Mouse (Mus musculus) layer of hippocampus, postnatal 10 days (tissue): ENCODE measurements around the gene Myl7. TPM values are rescaled to one million over a fixed set of nuclear protein-coding genes. Genes with fewer than 3 reads are reported as not detected.

ENCODE experiments used
- DNase-seq, 2 experiments: peaks; one replicate each; pipeline ENCODE4 v3.0.0; 2021; ENCODE audit warnings: low spot score in 2 of 2
- total RNA-seq, 2 experiments: library from RNA; stranded (reverse); gene quantifications; 2 replicates each; pipeline ENCODE4 v1.2.3; 2021

The Myl7 gene
- total RNA-seq, 2 experiments from 2014 or later, result not detected

GRCm38 (mm10) chr11:5867196-5867595, 31.4 kb downstream of the Myl7 start:
- no peak for DNase-seq

GRCm38 (mm10) chr11:5862394-5863105, 36.0 kb downstream of the Myl7 start:
- DNase-seq, result no peak

GRCm38 (mm10) chr11:5861678-5862393, 36.7 kb downstream of the Myl7 start, which contains the start of gene Aebp1:
Gene Aebp1 (plus strand): TSS chr11:5861947.
- DNase-seq, result peak; percentile 32 to 46

GRCm38 (mm10) chr11:5860639-5861038, 37.9 kb downstream of the Myl7 start:
- no peak for DNase-seq

GRCm38 (mm10) chr11:5859883-5860550, 38.6 kb downstream of the Myl7 start:
- no peak for DNase-seq

GRCm38 (mm10) chr11:5858723-5859122, 39.9 kb downstream of the Myl7 start:
- DNase-seq, result no peak

GRCm38 (mm10) chr11:5856479-5857130, 42.0 kb downstream of the Myl7 start:
- no peak for DNase-seq

GRCm38 (mm10) chr11:5855902-5856301, 42.7 kb downstream of the Myl7 start:
- peak; percentile 53 to 60 for DNase-seq

GRCm38 (mm10) chr11:5855481-5855880, 43.1 kb downstream of the Myl7 start:
- DNase-seq, result no peak

GRCm38 (mm10) chr11:5852314-5852713, 46.3 kb downstream of the Myl7 start:
- DNase-seq, result no peak

- DNase-seq, result no peak
These were observed 47.4 kb downstream of the Myl7 start for GRCm38 (mm10) chr11:5851021-5851736.

GRCm38 (mm10) chr11:5850452-5850851, 48.1 kb downstream of the Myl7 start:
- no peak for DNase-seq

- no peak for DNase-seq
These were observed 49.3 kb downstream of the Myl7 start for GRCm38 (mm10) chr11:5849316-5849715.

GRCm38 (mm10) chr11:5848741-5849140, 49.8 kb downstream of the Myl7 start:
- peak; percentile 59 to 62 for DNase-seq

GRCm38 (mm10) chr11:5846639-5847345, 51.8 kb downstream of the Myl7 start:
- DNase-seq, result no peak

Other genes starting within 250 kb of the Myl7 start
- 10 to 100 TPM; 87.1 to 92.2 TPM for gene Mrps24, start 183.1 kb downstream of the Myl7 start, total RNA-seq
- gene Urgcp, start 136.4 kb downstream of the Myl7 start, total RNA-seq, result 10 to 100 TPM; 46.1 to 46.3 TPM
- 10 to 100 TPM; 98.0 to 98.1 TPM for gene Dbnl, start 110.3 kb downstream of the Myl7 start, total RNA-seq
- 1 to 10 TPM; 7.0 to 7.4 TPM for gene Pgam2, start 95.0 kb downstream of the Myl7 start, total RNA-seq
- 10 to 100 TPM in 1 of 2 experiments, 1 to 10 TPM in 1; 9.4 to 13.2 TPM for gene Polm, start 60.8 kb downstream of the Myl7 start, total RNA-seq
- gene Aebp1, start 36.8 kb downstream of the Myl7 start, total RNA-seq, result 10 to 100 TPM; 13.0 to 16.0 TPM
- gene Pold2, start 20.5 kb downstream of the Myl7 start, total RNA-seq, result 10 to 100 TPM; 21.5 to 32.3 TPM
- 1 to 10 TPM; 3.5 to 3.9 TPM for gene Gck, start 51.3 kb upstream of the Myl7 start, total RNA-seq
- 100 to 1,000 TPM; 108 TPM for gene Ykt6, start 56.9 kb upstream of the Myl7 start, total RNA-seq
- gene Camk2b, start 167.6 kb upstream of the Myl7 start, total RNA-seq, result 100 to 1,000 TPM; 808 to 852 TPM